Mouse (Mus musculus) layer of hippocampus, adult 9-10 months (tissue): ENCODE data around the gene Gm9611.
"Not testable (repeated sequence)": the region's sequence is repeated elsewhere in the genome, so short reads cannot be mapped to it uniquely, and the experiment has no call there.

ENCODE experiments used
- DNase-seq: peaks from one replicate; pipeline ENCODE4 v3.0.0; 2022; ENCODE audit warnings: low spot score

The Gm9611 gene

DNA sequence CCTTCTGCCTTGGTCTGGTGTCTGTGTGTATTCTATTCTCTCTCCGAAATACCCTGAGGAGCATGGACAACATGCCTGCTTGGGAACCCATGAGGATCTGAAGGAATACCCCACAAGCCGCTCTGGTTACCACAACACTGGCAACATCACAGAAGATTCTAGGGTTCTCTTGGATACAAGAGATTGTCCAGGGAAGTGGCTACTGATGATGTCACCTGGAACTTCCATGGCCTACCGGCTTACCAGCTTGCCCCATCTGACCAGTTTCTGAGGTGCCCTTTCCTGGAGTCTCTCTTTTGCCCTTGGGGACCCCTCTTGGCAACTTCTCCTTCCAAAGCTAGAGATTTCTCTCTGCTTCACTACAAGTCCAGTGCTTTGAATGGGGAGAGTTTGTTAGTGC lies at the start of gene Gm9611:
TSS of gene Gm9611 (minus strand) at position 101 of the 400 bp plus-strand sequence.
- DNase-seq = not testable (repeated sequence)

DNA sequence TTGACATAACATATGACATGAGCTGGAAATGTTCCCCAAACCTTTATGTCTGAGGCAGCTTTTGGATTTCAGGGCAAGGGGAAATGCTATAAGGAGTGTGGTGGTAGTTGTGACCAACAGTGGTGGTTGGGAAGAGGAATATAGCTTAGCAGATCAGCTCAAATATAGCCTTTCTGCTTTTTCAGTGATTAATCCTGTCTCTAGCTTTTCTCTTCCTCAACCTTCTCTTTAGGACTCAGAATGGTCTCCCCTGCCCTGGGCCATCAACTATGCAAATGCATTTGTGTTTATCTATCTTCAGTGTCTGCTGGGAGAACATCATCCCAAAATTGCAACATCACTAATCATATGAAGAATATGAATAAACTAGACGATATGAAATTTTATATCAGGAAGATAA lies 12.8 kb upstream of the Gm9611 start, which contains the start of gene Gm7995:
TSS of gene Gm7995 (plus strand) at position 301 of the 400 bp plus-strand sequence.
- not testable (repeated sequence) for DNase-seq

DNA sequence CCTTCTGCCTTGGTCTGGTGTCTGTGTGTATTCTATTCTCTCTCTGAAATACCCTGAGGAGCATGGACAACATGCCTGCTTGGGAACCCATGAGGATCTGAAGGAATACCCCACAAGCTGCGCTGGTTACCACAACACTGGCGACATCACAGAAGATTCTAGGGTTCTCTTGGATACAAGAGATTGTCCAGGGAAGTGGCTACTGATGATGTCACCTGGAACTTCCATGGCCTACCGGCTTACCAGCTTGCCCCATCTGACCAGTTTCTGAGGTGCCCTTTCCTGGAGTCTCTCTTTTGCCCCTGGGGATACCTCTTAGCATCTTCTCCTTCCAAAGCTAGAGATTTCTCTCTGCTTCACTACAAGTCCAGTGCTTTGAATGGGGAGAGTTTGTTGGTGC lies 37.2 kb downstream of the Gm9611 start, which contains the start of gene Gm17026:
TSS of gene Gm17026 (minus strand) at position 101 of the 400 bp plus-strand sequence.
- DNase-seq = not testable (repeated sequence)
